Mouse (Mus musculus): Measurements from ENCODE around the gene Slc25a26.

Slc25a26 gene

DNA sequence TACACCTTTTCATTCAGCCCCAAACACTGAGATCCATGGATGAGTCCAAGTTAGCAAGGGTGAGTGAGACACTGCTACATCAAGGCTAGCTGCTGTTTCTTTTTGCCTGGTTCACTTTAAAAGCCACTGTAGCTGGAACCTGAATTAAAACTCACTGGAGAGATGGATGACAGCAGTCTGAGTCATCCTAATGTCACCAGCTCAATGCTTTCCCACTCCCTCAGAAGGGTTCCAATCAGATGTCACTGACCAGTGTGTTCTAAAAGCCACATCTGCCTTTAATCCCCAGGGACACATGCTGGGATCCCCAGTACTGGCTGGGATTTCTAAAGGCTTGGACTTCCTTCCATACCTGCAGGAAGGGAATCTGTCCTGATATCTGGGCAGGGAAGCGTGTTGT is 141.9 kb downstream of the Slc25a26 start:
- no peak for DNase-seq (ENCODE audit: low spot score)

DNA sequence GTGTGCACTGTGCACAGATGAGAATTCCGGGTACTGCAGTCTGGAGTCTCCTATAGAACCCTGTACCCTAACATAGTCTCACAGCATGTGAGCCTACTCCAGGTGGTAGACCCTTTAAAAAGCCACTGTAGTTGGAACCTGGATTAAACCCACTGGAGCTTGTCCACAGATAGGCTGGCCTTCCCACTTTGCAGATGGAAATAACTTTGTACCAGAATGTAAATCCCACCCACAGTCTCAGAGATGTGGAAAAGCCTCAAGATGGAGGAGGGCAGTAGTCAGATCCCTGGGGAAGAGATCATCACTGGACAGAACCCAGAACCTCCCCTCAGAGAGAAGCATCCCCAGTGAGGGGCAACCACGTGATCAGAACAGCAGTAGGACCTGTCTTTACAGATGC is 143.9 kb downstream of the Slc25a26 start:
- no peak for DNase-seq (ENCODE audit: low spot score)

DNA sequence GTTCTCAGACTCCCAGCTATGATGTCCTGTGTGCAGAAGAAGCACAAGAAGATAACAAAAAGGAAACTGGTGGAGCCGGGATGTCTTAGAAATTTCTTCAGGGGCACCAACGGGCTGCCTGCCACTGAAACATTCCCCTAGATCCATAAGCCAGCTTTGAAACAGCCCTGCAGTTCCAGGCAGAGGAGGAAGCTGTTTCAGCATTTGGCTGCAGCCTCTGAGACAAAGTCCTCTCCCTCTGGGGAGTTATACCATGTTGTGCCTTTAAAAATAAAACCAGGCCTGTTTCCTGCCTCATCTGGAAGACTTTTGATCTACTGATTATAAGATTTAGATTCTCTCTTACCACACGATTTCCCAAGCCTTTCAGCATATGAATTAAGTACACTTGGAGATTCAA is 144.5 kb downstream of the Slc25a26 start:
- DNase-seq (ENCODE audit: low spot score) = no peak

DNA sequence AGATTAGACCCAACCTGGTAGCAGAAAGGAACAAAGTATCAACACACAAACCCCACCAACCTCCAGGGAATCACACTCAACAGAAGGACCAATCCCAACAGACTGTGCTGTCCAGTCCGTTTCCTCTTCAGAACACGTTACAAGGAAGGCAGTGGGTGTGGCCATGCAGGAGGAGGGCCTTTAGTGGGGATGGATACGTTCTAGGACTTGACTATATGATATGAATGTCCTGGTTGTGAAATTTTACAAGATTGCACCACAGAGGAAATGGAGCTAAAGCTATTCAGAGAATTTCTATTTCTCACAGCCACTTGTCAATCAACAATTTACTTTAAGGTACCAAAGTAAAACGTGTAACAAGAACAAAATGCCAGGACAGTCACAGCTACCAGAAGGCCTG is 145.6 kb downstream of the Slc25a26 start:
- DNase-seq (ENCODE audit: low spot score) = no peak

DNA sequence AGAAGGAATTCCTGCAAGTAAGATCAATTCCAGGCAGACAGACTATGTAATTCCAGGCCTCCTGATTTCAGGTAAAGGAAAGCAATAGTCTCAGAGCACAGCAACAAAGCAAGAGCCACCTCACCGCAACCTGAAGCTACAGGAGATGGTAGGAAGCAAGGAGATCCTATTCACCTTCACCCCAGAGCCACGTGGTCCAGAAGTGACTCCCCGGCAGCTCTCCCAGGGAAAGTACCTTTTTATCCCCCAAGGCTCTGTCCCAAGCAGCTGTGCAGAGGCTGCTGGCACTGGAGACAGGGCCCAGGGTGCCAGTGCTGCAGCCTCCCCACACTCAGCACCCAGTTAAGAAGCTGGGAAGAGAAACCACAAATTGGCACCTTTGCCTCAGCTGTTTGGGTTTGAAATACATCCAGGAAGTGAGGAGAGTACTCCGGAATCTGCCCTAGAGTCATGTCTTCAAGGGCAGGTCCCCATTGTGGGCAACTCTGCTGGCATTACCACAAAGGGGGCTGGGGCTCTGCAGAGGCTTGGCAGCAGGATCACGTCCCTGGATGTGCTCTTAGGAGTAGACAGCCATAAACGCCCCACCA is 146.2 kb downstream of the Slc25a26 start:
- no peak for DNase-seq (ENCODE audit: low spot score)

DNA sequence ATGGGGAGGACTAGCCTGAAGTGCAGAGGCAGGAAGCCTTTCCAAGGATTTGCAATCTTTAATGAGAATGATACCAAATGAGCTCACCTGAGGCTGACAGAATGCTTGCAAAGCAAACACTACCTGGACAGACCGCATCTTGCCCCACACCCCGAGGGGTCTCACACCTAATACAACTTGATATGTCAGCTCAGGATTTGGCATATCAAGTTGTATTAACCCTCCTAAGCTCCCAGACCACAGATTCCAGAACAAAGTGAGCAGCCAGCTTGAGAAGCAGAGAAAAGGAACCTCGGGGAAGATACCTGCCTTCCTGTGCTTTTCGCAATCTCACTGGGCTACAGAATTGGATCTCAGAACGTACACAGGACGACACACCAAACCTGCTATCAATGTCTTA is 146.8 kb downstream of the Slc25a26 start:
- no peak for DNase-seq (ENCODE audit: low spot score)

DNA sequence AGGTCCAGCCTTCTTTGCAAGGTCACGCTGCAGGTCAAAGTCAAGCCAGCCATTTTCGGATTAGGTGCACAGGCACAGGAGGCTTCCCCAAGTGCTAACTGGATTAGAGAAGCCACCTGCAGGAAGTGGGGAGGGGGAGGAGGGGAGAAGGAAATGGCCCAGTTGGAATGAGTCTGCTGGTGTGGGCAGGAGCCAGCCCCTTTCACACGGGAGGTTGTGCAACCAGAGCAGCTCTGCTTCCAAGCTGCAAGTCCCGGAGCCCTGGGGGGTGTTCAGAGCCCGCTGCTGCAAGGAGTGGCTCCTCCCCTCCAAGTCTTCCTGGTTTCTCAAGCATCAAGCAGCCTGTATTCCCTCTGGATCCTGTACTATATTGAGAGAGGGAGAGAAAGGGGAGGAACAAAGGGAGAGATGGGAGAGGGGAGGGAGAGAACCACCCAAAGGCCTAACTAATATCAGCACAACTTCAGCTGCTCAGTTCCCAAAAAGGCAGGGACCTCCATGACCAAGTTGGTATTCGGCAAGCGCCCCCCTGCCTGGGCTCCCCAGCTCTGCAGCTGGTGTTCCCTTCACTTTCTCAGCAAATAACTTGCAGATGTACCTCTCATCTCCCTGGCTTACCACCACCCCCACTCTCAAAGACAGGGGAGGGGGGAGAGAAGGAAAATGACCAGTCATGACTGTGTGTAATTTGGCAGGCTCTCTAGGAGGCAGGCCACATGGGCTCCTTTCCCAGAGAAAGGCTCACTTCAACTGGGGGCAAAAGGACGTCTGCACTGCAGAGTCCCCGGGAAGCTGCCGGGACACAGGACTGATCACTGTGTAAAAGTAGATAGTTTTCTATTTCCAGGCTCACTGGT is 147.7 kb downstream of the Slc25a26 start:
- no peak for DNase-seq (ENCODE audit: low spot score)

DNA sequence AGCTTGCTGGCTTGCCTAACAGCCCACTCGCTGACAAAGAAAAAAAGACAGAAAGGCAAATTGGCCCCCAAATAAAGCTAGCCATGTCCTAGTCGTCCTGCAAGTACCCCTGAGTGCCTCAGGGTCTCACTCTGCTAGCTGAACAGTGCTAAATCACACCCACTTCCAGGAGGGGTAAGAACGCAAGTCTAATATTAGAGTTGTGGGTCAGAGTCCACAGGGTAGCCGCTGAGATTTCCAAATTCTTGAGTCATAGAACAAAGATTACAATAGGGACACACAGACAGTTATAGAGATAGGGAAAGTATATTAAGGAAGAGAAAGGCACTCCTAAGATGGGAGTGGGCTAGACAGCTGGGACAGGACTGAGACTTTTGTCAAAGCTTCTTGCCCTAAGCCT is 148.4 kb downstream of the Slc25a26 start:
- no peak for DNase-seq (ENCODE audit: low spot score)

DNA sequence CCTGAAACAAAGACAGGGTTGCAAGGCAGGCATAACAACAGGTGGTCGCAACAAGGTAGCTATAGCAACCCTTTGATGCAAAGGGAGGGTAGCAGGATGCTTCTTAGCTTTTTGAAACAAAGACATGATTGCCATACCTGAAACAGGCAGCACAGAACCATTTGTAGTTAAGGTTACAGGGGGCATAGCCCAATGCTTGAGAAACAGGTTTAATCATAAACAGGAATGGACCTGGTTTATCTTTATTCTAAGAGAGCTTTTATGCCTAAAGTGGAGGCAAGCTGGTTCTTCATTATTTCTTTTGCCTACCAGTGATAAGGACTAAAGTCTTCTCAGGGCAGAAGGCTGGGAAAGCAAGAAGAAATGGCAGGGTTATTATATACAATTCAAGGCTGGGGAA is 149.5 kb downstream of the Slc25a26 start:
- no peak for DNase-seq (ENCODE audit: low spot score)

DNA sequence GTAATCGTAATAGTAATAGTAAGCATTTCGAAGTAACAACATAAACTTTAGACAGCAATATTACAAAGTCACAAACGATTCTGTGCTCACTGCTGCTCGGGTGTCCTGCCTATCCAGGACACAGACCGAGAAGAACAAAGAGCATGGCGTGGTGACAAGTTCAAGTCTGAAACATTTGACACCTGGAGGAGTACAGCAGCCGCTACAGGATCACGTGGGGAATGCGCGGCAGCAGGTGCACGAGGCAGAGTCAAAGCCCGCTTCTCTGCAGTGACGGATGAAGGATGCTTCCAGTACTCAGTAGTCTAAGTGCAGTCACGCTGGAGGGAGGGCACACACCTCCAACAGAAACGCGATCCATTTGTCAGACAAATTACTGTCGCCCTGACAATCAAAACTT is 151.4 kb downstream of the Slc25a26 start:
- no peak for DNase-seq (ENCODE audit: low spot score)

DNA sequence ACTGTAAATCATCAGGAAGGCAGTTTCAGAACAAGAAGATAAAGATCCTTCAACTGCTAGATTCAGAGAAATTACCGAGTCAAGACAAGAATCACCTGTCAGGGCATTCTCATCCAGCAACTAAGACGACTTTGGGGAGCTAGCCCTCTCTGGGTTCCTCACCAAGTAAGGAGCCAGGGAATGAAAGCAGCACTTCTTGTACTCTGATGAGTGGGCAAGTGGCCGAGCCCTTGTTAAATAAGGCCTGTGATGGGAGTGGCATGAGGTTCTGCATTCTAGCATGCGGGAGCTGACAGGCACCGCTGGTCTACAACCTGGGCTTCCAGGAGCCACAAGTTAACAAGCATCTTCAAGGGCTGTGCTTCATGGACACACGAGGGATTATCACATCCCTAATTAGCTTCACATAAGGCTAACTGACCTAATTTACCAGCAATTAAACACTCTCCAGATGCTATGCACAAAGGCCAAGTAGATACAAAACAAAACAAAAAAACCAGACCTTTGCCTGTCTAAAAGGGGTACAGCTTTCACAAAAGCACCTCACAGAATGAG is 152.6 kb downstream of the Slc25a26 start:
- DNase-seq (ENCODE audit: low spot score) = no peak

DNA sequence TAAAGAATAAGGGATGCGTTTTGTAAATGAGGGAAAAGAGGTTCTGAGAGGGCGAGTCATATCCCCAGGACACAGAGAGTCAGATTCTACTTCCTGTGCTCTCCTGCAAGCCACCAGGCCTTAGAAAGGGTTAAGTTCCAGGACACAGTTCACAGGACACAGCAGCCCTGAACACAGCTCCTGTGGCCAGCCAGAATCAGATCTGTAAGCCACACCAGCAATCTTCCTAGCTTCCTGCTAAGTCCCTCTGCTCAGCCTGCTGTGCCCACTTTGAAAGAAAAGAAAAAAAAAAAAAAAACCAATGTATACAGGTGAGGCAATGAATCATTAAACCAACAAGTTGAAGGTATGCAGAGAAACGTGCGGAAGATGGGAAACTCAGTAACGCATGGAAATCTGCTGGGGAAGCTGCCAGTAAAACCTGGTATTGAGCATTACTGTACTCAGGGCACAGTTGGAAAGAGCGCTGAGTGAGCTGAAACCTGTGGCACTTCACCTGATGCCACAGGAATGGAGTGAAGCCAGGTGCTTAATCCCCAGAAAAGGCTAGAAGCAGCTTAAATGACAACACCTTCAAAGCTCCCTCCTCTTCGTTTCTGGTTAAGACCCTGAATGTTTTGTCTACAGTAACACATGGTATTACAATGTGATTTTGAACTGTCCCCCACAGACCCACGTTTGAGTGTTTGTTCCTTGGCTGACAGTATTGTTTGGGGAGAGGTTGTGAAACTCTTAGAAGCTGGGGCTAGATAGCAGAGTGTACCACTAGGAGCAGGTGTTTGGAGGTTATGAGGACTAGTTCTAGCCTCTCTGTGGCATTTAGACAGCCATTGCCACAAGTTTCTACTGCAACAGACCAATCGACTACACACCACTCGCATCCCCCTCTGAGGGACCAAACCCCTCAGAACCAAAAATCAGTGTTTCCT is 153.5 kb downstream of the Slc25a26 start:
- DNase-seq (ENCODE audit: low spot score) = no peak
